Mouse (Mus musculus) kidney, embryonic 14.5 days (tissue): ENCODE results near the gene Lpp. TPM values are rescaled to one million over a fixed set of nuclear protein-coding genes. Genes with fewer than 3 reads are reported as not detected.

Source experiments
- ATAC-seq: fragments of 200-750 bp; cut with Nextera tagmentation; 2 replicates; pipeline ENCODE4 v1.8.0; 2017; ENCODE audit warnings: moderate number of reproducible peaks, mild to moderate bottlenecking, moderate TSS enrichment, moderate library complexity; ENCODE audit not compliant: low FRiP score, low TSS enrichment
- H3K27ac ChIP-seq: fragments of 300-500 bp; sonication (generic); 2 replicates; pipeline ENCODE4 v1.5.1; 2014; ENCODE audit warnings: low read depth, mild to moderate bottlenecking, low read length, moderate library complexity, mixed read lengths
- H3K27me3 ChIP-seq: fragments of 300-500 bp; sonication (generic); 2 replicates; pipeline ENCODE4 v1.6.1; 2014; ENCODE audit warnings: mild to moderate bottlenecking, low read length; ENCODE audit not compliant: control insufficient read depth, insufficient read depth
- H3K36me3 ChIP-seq: fragments of 300-500 bp; sonication (generic); 2 replicates; pipeline ENCODE4 v1.6.1; 2014; ENCODE audit warnings: low read length, mixed read lengths; ENCODE audit not compliant: control insufficient read depth, insufficient read depth
- H3K4me1 ChIP-seq: fragments of 300-500 bp; sonication (generic); 2 replicates; pipeline ENCODE4 v1.6.1; 2014; ENCODE audit warnings: low read length, mixed read lengths; ENCODE audit not compliant: control insufficient read depth, insufficient read depth
- H3K4me2 ChIP-seq: fragments of 300-500 bp; sonication (generic); replicated peaks from 2 replicates; pipeline ENCODE4 v1.6.1; 2014; ENCODE audit warnings: low read depth, mild to moderate bottlenecking, low read length
- H3K4me3 ChIP-seq: fragments of 300-500 bp; sonication (generic); 2 replicates; pipeline ENCODE4 v1.5.1; 2014; ENCODE audit warnings: mild to moderate bottlenecking, low read length
- H3K9ac ChIP-seq: fragments of 300-500 bp; sonication (generic); 2 replicates; pipeline ENCODE4 v1.6.1; 2014; ENCODE audit warnings: low read depth, mild to moderate bottlenecking, low read length, moderate library complexity
- H3K9me3 ChIP-seq: fragments of 300-500 bp; sonication (generic); 2 replicates; pipeline ENCODE4 v1.6.1; 2016; ENCODE audit warnings: low read length; ENCODE audit not compliant: control insufficient read depth
- WGBS: fragments of 180-500 bp; shearing (Covaris S2); extraction: QIAGEN DNeasy Blood & Tissue Kit; methylation state at CpG from one replicate; pipeline ENCODE4 v1.1.7; 2014; 5-methylcytosine and 5-hydroxymethylcytosine counted together
- polyA plus RNA-seq: library from polyadenylated mRNA; unstranded; fragments of >200 nt; fragmentation: Nextera tagmentation; extraction: Ambion mirVana; gene quantifications from 2 replicates; pipeline ENCODE4 v1.2.1, GENCODE M21; 2014

Lpp gene
- polyA plus RNA-seq, 1 experiment from 2014 or later, result 49.2 TPM

DNA sequence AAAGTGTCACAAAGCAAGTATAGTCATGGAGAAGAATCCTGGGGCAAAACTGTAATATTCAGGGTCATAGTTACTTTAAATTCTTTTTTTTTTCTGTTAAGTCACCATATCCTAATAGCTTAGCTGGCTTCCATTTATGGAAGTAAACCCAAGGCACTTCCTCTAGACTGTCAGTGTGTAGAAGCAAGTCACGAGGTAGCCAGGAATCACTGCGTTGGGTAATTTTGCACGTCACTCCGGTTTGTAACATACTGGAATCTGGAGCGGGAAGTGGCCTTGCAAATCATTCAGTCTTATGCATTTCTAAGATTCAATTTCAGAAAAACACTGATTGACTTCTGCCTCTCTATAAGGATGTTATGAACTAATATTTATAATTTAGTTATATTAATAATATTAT, 232.3 kb downstream of the Lpp start:
- H3K27me3 ChIP-seq, result no peaks in the 10 kb centered on the region
- H3K4me3 ChIP-seq, result no peak overlapping the region
- H3K9me3 ChIP-seq, result no peaks in the 10 kb centered on the region
- H3K4me2 ChIP-seq, result no peak overlapping the region
- no peak overlapping the region for H3K9ac ChIP-seq
- H3K4me1 ChIP-seq, result no peaks in the 10 kb centered on the region
- WGBS, result 85% methylated on average over 5 of the region's 5 CpGs
- no peaks in the 10 kb centered on the region for H3K36me3 ChIP-seq
- H3K27ac ChIP-seq, result no peak overlapping the region
- no peak for ATAC-seq

GRCm38 (mm10) chr16:24628779-24629178, 235.5 kb downstream of the Lpp start:
- Histone ChIP-seq H3K27me3 (no peaks in the 10 kb centered on the region), H3K4me1 (no peaks in the 10 kb centered on the region), H3K9me3 (no peaks in the 10 kb centered on the region), H3K9ac (no peak overlapping the region), H3K27ac (no peak overlapping the region), H3K36me3 (no peaks in the 10 kb centered on the region), H3K4me3 (no peak overlapping the region), H3K4me2 (no peak overlapping the region)
- ATAC-seq, result no peak
- WGBS, result 97% methylated on average over 1 of the region's 1 CpGs

GRCm38 (mm10) chr16:24629218-24630172, 236.2 kb downstream of the Lpp start:
- H3K9ac ChIP-seq, result no peak overlapping the region
- H3K4me1 ChIP-seq, result no peaks in the 10 kb centered on the region
- no peak for ATAC-seq
- no peak overlapping the region for H3K27ac ChIP-seq
- WGBS, result 83% methylated on average over 12 of the region's 12 CpGs
- H3K4me2 ChIP-seq, result no peak overlapping the region
- no peak overlapping the region for H3K4me3 ChIP-seq
- H3K9me3 ChIP-seq, result no peaks in the 10 kb centered on the region
- no peaks in the 10 kb centered on the region for H3K27me3 ChIP-seq
- H3K36me3 ChIP-seq, result no peaks in the 10 kb centered on the region

DNA sequence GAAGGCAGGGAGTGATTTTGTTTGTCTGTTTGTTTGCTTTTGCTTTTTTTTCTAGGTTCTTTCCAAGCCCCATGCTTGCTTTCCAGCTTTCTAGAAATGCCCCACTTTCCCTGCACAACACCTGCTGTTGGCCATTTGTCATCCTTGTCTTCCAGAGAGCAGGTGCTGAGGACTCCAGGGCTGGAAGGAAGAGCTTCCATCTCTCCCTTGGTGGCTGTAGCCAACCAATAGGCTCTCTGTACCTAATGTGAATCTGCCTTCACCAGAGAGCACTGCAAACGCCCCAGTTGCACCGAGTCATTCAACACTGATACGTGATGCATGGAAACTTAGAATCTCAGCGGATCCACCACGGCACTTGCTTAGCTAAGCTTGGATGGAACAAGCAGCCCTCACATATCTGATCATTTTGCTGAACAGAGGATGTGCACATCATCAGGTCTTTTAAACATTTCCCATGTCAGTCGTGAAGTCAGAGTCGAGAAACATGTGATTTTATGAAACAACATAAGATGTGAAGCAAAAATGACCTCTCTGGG, 242.1 kb downstream of the Lpp start:
- Histone ChIP-seq H3K4me1 (no peaks in the 10 kb centered on the region), H3K4me3 (no peak overlapping the region), H3K4me2 (no peak overlapping the region), H3K9me3 (no peaks in the 10 kb centered on the region), H3K27ac (no peak overlapping the region), H3K9ac (no peak overlapping the region), H3K36me3 (no peaks in the 10 kb centered on the region), H3K27me3 (no peaks in the 10 kb centered on the region)
- WGBS, result 92% methylated on average over 7 of the region's 7 CpGs
- no peak for ATAC-seq

DNA sequence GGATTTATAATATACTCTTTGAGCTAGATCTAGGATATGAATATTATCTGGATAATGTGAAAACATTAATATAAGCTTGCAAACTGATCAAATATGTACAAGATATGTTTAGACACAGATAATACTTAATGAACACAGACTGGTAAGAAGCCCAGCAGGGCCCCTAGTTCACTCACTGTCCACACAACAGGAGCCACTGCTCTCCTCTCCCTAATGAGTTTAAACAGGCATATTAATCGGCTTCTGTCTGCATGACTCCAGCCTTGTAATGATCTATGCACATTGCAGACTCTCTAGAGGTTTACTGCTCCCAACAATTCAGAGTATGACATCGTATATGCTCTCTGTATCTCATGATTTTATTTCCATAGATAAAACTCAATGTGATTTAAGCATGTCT, 243.6 kb downstream of the Lpp start:
- Histone ChIP-seq H3K9me3 (no peaks in the 10 kb centered on the region), H3K27me3 (no peaks in the 10 kb centered on the region), H3K9ac (no peak overlapping the region), H3K4me2 (no peak overlapping the region), H3K4me3 (no peak overlapping the region), H3K4me1 (no peaks in the 10 kb centered on the region), H3K36me3 (no peaks in the 10 kb centered on the region), H3K27ac (no peak overlapping the region)
- WGBS, result 87% methylated on average over 2 of the region's 2 CpGs
- no peak for ATAC-seq

- H3K27ac ChIP-seq, result no peak overlapping the region
- H3K27me3 ChIP-seq, result no peaks in the 10 kb centered on the region
- no peaks in the 10 kb centered on the region for H3K36me3 ChIP-seq
- no peak for ATAC-seq
- WGBS, result 76% methylated on average over 9 of the region's 9 CpGs
- no peak overlapping the region for H3K9ac ChIP-seq
- peaks cover 4% of the 10 kb centered on the region; the same call in 1 of the 2 replicates for H3K4me1 ChIP-seq
- no peak overlapping the region for H3K4me3 ChIP-seq
- H3K9me3 ChIP-seq, result no peaks in the 10 kb centered on the region
- H3K4me2 ChIP-seq, result no peak overlapping the region
Measured at GRCm38 (mm10) chr16:24641003-24641797, 247.9 kb downstream of the Lpp start.

DNA sequence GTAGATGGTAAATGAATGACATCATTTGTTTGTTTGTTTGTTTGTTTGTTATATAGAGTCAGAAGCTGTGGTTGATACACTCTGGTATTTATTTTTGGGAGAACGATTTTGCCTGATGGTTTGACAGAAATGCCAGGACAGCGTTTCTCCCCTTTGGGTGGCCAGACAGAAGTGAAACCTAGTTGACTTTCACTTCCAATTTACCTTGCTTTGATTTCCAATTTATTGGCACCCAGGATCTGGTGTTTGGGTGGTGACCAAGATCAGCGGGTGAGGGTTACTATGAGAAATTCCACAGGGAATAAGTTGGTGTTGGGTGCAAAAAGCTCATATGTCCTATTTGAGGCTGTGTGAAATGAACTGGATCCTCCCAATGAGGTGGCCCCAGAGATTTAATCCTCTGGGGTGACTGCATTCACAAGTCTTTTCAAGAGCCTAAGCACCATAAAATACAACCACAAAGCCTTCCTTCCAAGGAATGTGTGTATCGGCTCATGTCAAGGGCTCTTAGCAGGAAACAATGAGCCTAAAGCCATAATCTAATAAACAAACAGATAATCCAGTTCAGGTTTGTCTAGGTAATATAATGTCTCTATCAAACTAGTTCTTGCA, 249.8 kb downstream of the Lpp start:
- 61% methylated on average over 4 of the region's 4 CpGs for WGBS
- no peak overlapping the region for H3K4me2 ChIP-seq

GRCm38 (mm10) chr16:24644154-24644553, 250.8 kb downstream of the Lpp start:
- Histone ChIP-seq H3K27me3 (no peaks in the 10 kb centered on the region), H3K9me3 (no peaks in the 10 kb centered on the region), H3K27ac (no peak overlapping the region), H3K36me3 (no peaks in the 10 kb centered on the region), H3K4me1 (peaks cover 4% of the 10 kb centered on the region; the same call in 1 of the 2 replicates), H3K4me2 (no peak overlapping the region), H3K9ac (no peak overlapping the region), H3K4me3 (no peak overlapping the region)
- no peak for ATAC-seq
- 55% methylated on average over 8 of the region's 8 CpGs for WGBS

More for the DNA sequence above, 249.8 kb downstream of the Lpp start:
- Histone ChIP-seq H3K27me3 (no peaks in the 10 kb centered on the region), H3K9ac (no peak overlapping the region), H3K4me1 (peaks cover 4% of the 10 kb centered on the region; the same call in 1 of the 2 replicates), H3K4me3 (no peak overlapping the region), H3K9me3 (no peaks in the 10 kb centered on the region), H3K36me3 (no peaks in the 10 kb centered on the region), H3K27ac (no peak overlapping the region)
- no peak for ATAC-seq
